Mouse (Mus musculus) cortical plate, adult 2 months (tissue): ENCODE data around the gene Fgfr2.

Experiments used
- CTCF ChIP-seq: fragments of 200-500 bp; IDR thresholded peaks from 2 replicates; pipeline ENCODE4 v1.5.1; 2011; ENCODE audit warnings: mild to moderate bottlenecking, control low read depth, low read length; ENCODE audit not compliant: insufficient read depth; ENCODE audit errors: extremely low read depth
- POLR2A ChIP-seq: fragments of 200-500 bp; IDR thresholded peaks from 2 replicates; pipeline ENCODE4 v1.6.1; 2011; ENCODE audit warnings: mild to moderate bottlenecking, low read length, control low read depth; ENCODE audit not compliant: insufficient read depth; ENCODE audit errors: extremely low read depth

DNA sequence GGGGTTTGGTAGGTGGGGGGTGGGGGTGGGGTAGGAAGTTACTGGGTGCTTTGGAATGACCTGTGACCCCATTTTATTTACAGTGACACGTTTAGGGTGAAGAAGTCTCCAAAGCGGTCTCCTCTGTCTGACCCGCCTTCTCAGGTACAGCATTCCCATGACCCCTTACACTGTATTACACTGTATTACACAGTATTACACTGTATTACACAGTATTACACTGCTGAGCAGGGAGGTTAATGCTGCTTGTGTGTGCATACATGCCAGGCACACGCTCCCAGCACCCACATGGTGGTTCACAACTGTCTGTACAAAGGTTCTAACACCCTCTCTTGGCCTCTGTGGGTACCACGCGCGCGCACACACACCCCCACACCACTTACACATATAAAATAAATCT, 2389.7 kb downstream of the Fgfr2 start:
- TF ChIP-seq CTCF (no peak), POLR2A (no peak)
